Mouse (Mus musculus) G1E (cell line): Measurements from ENCODE around the gene Hist1h3g.

Experiments
- CTCF ChIP-seq: IDR thresholded peaks from 2 replicates; pipeline ENCODE4 v1.5.1; 2012; ENCODE audit warnings: low read depth, low read length, inconsistent platforms, mixed read lengths
- GATA2 ChIP-seq: IDR thresholded peaks from 2 replicates; pipeline ENCODE4 v1.6.1; 2012; ENCODE audit warnings: low read depth, low read length, inconsistent platforms, borderline replicate concordance
- TAL1 ChIP-seq: conservative IDR thresholded peaks from 2 replicates; pipeline ENCODE4 v1.6.1; 2012; ENCODE audit warnings: low read depth, low read length, inconsistent platforms, mixed read lengths

GRCm38 (mm10) chr13:23576906-23577639, 41.9 kb downstream of the Hist1h3g start:
- TF ChIP-seq CTCF: no peak
- TF ChIP-seq TAL1: no peak
- TF ChIP-seq GATA2: no peak
